Mouse (Mus musculus) small intestine, adult 2 months (tissue): Measurements from ENCODE around the gene Scamp2.

Experiments
- CTCF ChIP-seq: fragments of 200-500 bp; IDR thresholded peaks from 2 replicates; pipeline ENCODE4 v1.5.1; 2012; ENCODE audit warnings: low read depth, mild to moderate bottlenecking, control low read depth, inconsistent platforms, low read length, moderate library complexity, mixed read lengths; ENCODE audit not compliant: insufficient replicate concordance, insufficient read length; ENCODE audit errors: extremely low read depth
- POLR2A ChIP-seq: fragments of 200-500 bp; IDR thresholded peaks from 2 replicates; pipeline ENCODE4 v1.6.1; 2012; ENCODE audit warnings: low read depth, mild to moderate bottlenecking, control low read depth, inconsistent platforms, low read length, moderate library complexity

GRCm38 (mm10) chr9:57594174-57594509, 33.4 kb downstream of the Scamp2 start:
- TF ChIP-seq POLR2A (no peak), CTCF (no peak)
